Mouse (Mus musculus) lung, embryonic 14.5 days (tissue): Measurements from ENCODE around the gene Sh3gl2. TPM values are rescaled to one million over a fixed set of nuclear protein-coding genes. Genes with fewer than 3 reads are reported as not detected.

Source experiments
- ATAC-seq: fragments of 200-750 bp; cut with Nextera tagmentation; 2 replicates; pipeline ENCODE4 v1.8.0; 2017; ENCODE audit warnings: mild to moderate bottlenecking, moderate TSS enrichment, moderate library complexity; ENCODE audit not compliant: insufficient read depth
- DNase-seq: peaks from one replicate; pipeline ENCODE4 v3.0.0-alpha.2; 2015
- H3K27ac ChIP-seq: fragments of 300-500 bp; sonication (generic); 2 replicates; pipeline ENCODE4 v1.5.1; 2014; ENCODE audit warnings: low read depth, mild to moderate bottlenecking, moderate library complexity
- H3K27me3 ChIP-seq: fragments of 300-500 bp; sonication (generic); 2 replicates; pipeline ENCODE4 v1.6.1; 2014; ENCODE audit warnings: low read length, control low read depth; ENCODE audit not compliant: insufficient read depth
- H3K36me3 ChIP-seq: fragments of 300-500 bp; sonication (generic); 2 replicates; pipeline ENCODE4 v1.6.1; 2014; ENCODE audit warnings: control low read depth; ENCODE audit not compliant: insufficient read depth
- H3K4me1 ChIP-seq: fragments of 300-500 bp; sonication (generic); 2 replicates; pipeline ENCODE4 v1.6.1; 2014; ENCODE audit warnings: antibody characterized with exemption, control low read depth; ENCODE audit not compliant: insufficient read depth
- H3K4me2 ChIP-seq: fragments of 300-500 bp; sonication (generic); 2 replicates; pipeline ENCODE4 v1.6.1; 2014; ENCODE audit warnings: mild to moderate bottlenecking
- H3K4me3 ChIP-seq: fragments of 300-500 bp; sonication (generic); 2 replicates; pipeline ENCODE4 v1.5.1; 2014; ENCODE audit warnings: low read depth, low read length
- H3K9ac ChIP-seq: fragments of 300-500 bp; sonication (generic); 2 replicates; pipeline ENCODE4 v1.6.1; 2014
- H3K9me3 ChIP-seq: fragments of 300-500 bp; sonication (generic); 2 replicates; pipeline ENCODE4 v1.6.1; 2016; ENCODE audit warnings: low read depth, low read length, control low read depth
- CTCF ChIP-seq: IDR thresholded peaks from 2 replicates; pipeline ENCODE4 v1.5.1; 2016; ENCODE audit warnings: antibody characterized with exemption, low read depth
- WGBS: fragments of 180-500 bp; shearing (Covaris S2); extraction: QIAGEN DNeasy Blood & Tissue Kit; methylation state at CpG from one replicate; pipeline ENCODE4 v1.1.7; 2014; 5-methylcytosine and 5-hydroxymethylcytosine counted together
- polyA plus RNA-seq: library from polyadenylated mRNA; unstranded; fragments of >200 nt; fragmentation: Nextera tagmentation; extraction: Ambion mirVana; gene quantifications from 2 replicates; pipeline ENCODE4 v1.2.1, GENCODE M21; 2014

Gene Sh3gl2
- polyA plus RNA-seq, 1 experiment from 2014 or later = 7.1 TPM

DNA sequence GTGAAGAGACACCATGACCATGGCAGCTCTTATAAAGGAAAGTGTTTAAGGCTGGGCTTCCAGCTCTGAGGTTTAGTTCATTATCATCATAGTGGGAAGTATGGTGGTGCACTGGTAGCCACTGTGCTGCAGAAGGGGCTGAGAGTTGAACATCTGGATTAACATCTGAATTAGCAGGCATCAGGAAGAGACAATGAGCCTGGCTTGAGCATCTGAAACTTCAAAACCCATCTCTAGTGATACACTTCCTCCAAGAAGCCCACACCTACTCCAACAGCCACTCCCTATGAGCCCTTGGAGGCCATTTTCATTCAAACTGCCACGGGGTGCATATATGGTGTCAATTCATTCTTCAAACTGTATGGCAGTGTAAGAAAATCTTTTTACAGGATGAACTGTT is 3.6 kb downstream of the Sh3gl2 start:
- no peak for ATAC-seq
- Histone ChIP-seq H3K27ac (no peak overlapping the region), H3K9ac (no peak overlapping the region), H3K9me3 (no peaks in the 10 kb centered on the region), H3K4me1 (no peaks in the 10 kb centered on the region; the same call in 1 of the 2 replicates), H3K4me2 (no peak overlapping the region), H3K4me3 (no peak overlapping the region), H3K36me3 (no peaks in the 10 kb centered on the region), H3K27me3 (peaks cover 35% of the 10 kb centered on the region)
- 81% methylated on average over 1 of the region's 1 CpGs for WGBS
- no peak for TF ChIP-seq CTCF
- DNase-seq = no peak

- Histone ChIP-seq H3K4me1 (no peaks in the 10 kb centered on the region), H3K9me3 (no peaks in the 10 kb centered on the region), H3K36me3 (no peaks in the 10 kb centered on the region), H3K4me2 (no peak overlapping the region), H3K4me3 (no peak overlapping the region), H3K27me3 (peaks cover 15% of the 10 kb centered on the region), H3K27ac (no peak overlapping the region), H3K9ac (no peak overlapping the region)
- no peak for DNase-seq
- ATAC-seq = no peak
- no peak for TF ChIP-seq CTCF
- 75% methylated on average over 3 of the region's 3 CpGs for WGBS
Measured at GRCm38 (mm10) chr4:85210953-85211352, 6.0 kb downstream of the Sh3gl2 start.

- no peaks in the 10 kb centered on the region for H3K36me3 ChIP-seq
- no peaks in the 10 kb centered on the region for H3K4me1 ChIP-seq
- H3K4me3 ChIP-seq = no peak overlapping the region
- DNase-seq (no peak), ATAC-seq (no peak)
- no peak overlapping the region for H3K27ac ChIP-seq
- no peak overlapping the region for H3K9ac ChIP-seq
- no peak overlapping the region for H3K4me2 ChIP-seq
- TF ChIP-seq CTCF = no peak
- no peaks in the 10 kb centered on the region for H3K9me3 ChIP-seq
- 24% methylated on average over 4 of the region's 4 CpGs for WGBS
- H3K27me3 ChIP-seq = no peaks in the 10 kb centered on the region
Measured at GRCm38 (mm10) chr4:85217003-85217402, 12.1 kb downstream of the Sh3gl2 start.

DNA sequence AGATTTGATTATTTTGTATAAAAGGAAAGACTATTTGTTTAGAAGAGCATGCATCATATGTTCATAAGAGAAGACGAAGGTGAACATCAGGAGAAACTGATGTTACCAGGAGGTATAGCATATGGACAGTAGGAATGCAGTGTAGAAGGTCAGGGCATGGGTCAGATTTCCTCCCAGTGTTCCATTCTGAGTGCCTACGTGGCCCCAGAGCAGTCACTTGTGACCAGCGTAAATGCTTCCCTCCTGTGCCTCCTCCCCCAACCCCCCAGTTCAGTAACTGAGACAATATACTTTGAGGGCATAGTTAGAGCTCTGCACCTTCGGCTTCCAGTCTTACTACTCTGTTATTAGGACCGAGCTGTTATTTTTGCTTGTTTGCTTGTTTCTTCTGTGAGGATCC is 17.8 kb downstream of the Sh3gl2 start:
- Histone ChIP-seq H3K27ac (no peak overlapping the region), H3K9me3 (no peaks in the 10 kb centered on the region), H3K27me3 (no peaks in the 10 kb centered on the region), H3K4me1 (no peaks in the 10 kb centered on the region), H3K36me3 (no peaks in the 10 kb centered on the region), H3K4me3 (no peak overlapping the region), H3K9ac (no peak overlapping the region), H3K4me2 (no peak overlapping the region)
- no peak for TF ChIP-seq CTCF
- 68% methylated on average over 5 of the region's 5 CpGs for WGBS
- no peak for ATAC-seq
- no peak for DNase-seq

- ATAC-seq = no peak
- WGBS = 81% methylated on average over 5 of the region's 5 CpGs
- H3K27me3 ChIP-seq = no peaks in the 10 kb centered on the region; the same call in 1 of the 2 replicates
Measured at GRCm38 (mm10) chr4:85226731-85227130, 21.8 kb downstream of the Sh3gl2 start.

GRCm38 (mm10) chr4:85227664-85228588 is 23.0 kb downstream of the Sh3gl2 start:
- Histone ChIP-seq H3K36me3 (no peaks in the 10 kb centered on the region), H3K27ac (no peak overlapping the region), H3K4me1 (no peaks in the 10 kb centered on the region), H3K4me2 (no peak overlapping the region), H3K27me3 (no peaks in the 10 kb centered on the region; the same call in 1 of the 2 replicates), H3K9ac (no peak overlapping the region), H3K4me3 (no peak overlapping the region), H3K9me3 (no peaks in the 10 kb centered on the region)
- 60% methylated on average over 9 of the region's 9 CpGs for WGBS
- TF ChIP-seq CTCF = no peak
- DNase-seq = peak; percentile 11
- ATAC-seq = peak; percentile 54; the same call in 1 of the 2 replicates

More at GRCm38 (mm10) chr4:85226731-85227130, 21.8 kb downstream of the Sh3gl2 start:
- no peak for DNase-seq
- Histone ChIP-seq H3K4me1 (no peaks in the 10 kb centered on the region), H3K36me3 (no peaks in the 10 kb centered on the region), H3K9ac (no peak overlapping the region), H3K4me3 (no peak overlapping the region), H3K9me3 (no peaks in the 10 kb centered on the region), H3K4me2 (no peak overlapping the region), H3K27ac (no peak overlapping the region)
- no peak for TF ChIP-seq CTCF

GRCm38 (mm10) chr4:85228589-85228948 is 23.6 kb downstream of the Sh3gl2 start:
- Histone ChIP-seq H3K4me3 (no peak overlapping the region), H3K9me3 (no peaks in the 10 kb centered on the region), H3K9ac (no peak overlapping the region), H3K36me3 (no peaks in the 10 kb centered on the region), H3K4me1 (no peaks in the 10 kb centered on the region), H3K27me3 (no peaks in the 10 kb centered on the region; the same call in 1 of the 2 replicates), H3K4me2 (no peak overlapping the region), H3K27ac (no peak overlapping the region)
- WGBS = 88% methylated on average over 5 of the region's 5 CpGs
- DNase-seq (no peak), ATAC-seq (no peak)
- TF ChIP-seq CTCF = no peak
